Mouse (Mus musculus): Measurements from ENCODE around the gene Rab13.

Rab13 gene

DNA sequence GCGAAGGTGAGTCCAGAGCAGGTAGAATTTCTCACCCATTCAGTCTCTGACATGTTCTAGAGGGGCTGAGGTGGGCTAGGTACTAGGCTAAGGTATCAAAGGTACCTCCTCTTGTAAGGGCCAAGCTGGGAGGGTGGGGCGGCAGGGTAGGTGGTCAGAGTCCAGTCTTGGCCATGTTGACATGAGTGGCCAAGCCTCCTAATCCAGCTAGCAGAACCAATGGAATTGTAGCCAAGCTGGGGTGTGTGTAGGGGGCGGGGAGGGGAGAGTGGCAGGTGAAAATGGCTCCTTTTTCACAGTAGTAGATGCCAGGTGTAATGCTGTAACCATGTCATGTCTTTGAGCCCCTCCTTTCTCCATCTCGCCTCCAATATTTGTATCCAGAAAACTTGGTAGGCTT is 45.0 kb downstream of the Rab13 start:
- DNase-seq (ENCODE audit: low read depth) = no peak

DNA sequence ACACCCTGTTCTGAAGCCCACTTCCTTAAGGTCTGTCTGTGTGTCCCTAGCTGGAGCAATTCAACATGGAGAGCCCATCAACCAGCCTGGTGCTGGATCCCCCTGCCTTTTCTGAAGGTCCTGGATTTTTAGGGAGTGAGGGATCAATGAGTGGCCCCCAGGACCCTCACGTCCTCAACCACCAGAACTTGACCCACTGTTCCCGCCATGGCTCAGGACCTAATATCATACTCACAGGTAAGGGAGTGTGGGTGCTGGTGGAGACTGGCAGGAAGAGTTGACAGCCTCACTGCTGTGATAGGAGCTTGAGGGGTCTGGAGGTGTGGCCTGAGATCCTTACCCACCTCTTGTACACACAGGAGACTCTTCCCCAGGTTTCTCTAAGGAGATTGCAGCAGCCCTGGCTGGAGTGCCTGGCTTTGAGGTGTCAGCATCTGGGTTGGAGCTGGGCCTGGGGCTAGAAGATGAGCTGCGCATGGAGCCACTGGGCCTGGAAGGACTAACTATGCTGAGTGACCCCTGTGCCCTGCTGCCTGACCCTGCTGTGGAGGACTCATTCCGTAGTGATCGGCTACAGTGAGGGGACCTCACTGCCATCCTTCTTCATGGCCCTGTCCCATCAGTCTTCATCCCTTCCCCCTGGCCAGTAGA is 49.8 kb downstream of the Rab13 start:
- DNase-seq (ENCODE audit: low read depth) = no peak

DNA sequence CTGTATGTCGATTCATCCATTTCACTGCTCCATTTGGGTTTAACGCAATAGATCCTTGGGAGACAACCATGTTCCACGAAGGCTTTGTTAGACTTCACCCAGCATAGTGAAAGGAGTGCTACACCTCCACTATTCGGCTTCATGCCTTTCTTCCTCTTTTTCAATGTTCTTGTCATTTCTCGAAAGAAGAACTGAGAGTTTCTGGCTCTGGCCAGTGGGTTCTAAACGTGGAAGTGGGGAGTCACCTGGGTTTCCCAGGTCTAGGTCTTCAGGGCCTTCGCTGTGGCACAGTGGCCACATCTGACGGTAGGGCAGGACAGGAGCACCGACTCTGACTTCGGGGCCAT is 51.2 kb downstream of the Rab13 start:
- DNase-seq (ENCODE audit: low read depth) = no peak

DNA sequence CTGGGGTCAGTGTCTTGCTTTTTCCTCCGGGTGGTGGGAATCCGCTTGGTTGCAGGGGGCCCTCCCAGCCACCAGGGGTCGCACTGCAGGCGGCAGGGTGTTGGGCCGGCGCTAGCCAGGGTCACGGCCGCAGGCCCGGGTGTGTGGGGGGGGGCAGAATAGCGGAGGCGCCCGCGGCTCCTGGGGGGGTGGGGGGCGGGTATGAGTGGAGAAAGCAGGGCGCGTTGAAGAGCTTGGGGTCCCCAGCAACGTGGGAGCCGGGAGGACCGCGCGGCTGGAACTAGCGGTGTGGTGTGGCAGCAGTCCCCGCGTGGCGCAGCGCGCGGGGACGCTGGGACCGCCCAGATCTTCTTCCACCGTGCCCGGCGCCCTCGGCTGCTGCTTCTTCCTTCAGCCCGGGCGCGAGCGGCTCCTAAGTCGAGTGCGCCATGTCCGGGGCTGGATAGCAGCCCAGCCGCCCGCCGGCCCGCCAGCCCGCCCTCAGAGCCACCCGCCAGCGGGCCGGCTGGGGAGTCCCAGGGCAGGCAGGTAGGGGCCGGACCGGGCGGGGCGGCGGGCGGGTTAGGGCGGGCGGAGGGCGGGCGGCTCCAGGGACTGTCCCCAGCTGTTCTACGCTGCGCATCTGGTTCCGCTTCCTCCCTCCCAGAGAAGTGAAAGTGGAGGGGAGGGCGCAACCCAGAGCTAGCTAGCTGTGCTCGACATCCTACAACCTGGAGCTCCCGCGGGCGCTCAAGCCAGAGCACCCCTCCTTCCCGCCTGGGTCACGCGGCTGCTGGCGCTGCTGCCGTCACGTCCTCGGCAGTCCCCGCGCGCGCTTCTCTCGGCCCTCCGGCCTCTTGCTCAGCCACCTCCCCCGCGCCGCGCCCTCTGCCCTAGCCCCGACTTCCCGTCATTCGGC is 51.8 kb downstream of the Rab13 start, which contains the start of gene Dennd4b:
Gene Dennd4b (plus strand): TSS at position 152 of the 898 bp plus-strand sequence.
- DNase-seq (ENCODE audit: low read depth) = peak; percentile 93

DNA sequence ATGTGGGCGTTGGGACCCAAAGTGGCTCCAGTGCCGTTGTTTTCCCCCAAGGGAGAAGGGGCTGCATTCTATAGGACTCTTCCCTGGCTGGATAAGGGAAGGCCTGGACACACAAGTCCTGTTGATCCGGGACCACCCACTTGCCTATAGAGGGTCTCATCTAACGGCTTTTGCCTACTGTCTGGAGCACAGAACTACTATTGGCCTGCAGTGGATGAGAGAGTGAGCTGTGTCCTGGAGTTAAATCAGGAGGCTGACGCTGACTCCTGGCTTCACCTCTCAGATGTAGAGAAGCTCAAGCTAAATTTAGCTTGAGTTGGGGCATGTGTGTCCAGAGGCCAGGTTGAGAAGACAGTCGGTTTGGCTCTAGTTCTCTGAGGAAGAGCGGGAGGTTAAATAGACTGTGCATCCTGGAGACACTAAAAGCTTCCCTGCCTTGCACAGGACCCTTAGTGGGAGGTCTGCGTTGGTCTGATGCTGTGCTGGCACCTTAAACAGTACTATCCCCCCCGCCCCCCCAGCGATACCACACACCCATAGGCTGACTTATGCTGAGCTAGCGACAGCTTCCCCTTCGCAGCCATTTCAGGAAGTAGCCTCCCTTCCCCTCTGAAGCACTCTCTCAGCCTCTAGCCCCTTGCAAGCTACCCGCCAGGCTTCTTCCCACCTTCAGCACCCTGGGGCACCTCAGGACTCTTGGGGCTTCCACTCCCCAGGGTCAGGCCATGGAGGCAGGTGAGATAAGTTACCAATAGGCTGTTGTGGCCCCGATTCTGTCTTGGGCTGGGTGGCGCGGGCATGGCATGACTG is 52.6 kb downstream of the Rab13 start:
- DNase-seq (ENCODE audit: low read depth) = peak; percentile 87

DNA sequence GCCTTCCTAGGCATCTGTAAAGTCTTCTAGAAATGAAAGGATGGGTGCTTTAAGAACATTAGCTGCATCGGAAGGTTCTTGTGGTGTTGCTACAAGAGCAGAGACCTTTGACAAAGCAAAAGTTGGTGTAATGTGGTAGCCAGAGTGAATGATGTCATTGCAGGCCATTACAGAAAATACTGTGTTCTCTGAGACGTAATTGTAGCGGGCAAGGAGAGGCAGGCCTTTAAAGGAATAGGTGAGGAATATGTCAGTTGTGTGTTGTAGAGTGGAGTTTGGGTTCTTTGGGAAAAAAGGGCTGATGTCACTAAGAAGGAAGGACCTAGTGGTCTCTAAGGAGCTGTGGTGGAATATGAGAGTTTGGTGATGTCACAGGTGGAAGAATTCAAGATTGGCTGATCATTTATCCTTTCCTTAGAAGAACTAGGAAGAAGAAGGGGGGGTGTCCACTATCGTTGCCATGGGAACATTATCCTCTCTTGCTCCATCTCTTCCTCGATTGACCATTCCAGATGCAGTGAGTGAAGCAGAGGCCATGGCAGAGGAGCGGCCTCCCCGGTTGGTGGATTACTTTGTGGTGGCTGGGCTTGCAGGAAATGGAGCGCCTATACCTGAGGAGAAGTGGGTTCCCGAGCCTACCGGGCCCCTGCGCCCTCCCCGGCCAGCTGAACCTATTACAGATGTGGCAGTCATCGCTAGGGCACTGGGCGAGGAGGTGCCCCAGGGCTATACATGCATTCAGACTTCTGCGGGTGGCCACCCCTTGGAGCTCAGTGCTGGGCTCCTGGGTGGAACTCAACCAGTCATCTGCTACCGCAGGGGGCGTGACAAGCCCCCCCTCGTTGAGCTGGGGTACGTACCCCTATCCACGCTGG is 53.6 kb downstream of the Rab13 start:
- DNase-seq (ENCODE audit: low read depth) = peak; percentile 44

DNA sequence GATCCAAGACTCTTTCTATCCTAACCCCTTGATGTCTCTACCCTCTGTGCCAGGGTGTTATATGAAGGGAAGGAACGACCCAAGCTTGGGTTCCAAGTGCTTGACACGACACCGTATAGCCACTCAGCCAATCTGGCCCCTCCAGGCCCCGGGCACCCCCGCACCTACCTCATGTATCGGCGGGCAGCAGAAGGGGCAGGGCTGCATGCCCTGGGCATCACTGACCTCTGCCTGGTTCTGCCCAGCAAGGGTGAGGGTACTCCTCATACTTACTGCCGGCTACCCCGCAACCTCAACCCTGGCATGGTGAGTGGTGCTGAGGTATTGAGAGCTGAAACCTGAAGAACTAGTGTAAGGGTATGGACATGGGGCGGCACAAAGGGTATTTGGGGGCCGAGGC is 54.7 kb downstream of the Rab13 start:
- DNase-seq (ENCODE audit: low read depth) = no peak

DNA sequence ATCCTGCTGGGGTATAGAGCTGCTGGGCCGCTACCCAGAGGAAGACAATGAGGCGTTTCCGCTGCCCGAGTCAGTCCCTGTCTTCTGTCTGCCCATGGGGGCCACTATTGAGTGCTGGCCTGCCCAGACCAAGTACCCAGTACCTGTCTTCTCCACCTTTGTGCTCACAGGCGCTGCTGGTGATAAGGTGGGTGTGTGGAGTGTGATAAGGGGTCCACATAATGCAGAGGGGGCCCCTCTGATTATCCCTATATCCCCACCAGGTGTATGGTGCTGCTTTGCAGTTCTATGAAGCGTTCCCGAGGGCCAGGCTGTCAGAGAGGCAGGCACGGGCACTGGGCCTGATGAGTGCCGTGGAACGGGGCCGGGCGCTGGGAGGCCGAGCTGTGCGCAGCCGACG is 55.5 kb downstream of the Rab13 start:
- DNase-seq (ENCODE audit: low read depth) = no peak

DNA sequence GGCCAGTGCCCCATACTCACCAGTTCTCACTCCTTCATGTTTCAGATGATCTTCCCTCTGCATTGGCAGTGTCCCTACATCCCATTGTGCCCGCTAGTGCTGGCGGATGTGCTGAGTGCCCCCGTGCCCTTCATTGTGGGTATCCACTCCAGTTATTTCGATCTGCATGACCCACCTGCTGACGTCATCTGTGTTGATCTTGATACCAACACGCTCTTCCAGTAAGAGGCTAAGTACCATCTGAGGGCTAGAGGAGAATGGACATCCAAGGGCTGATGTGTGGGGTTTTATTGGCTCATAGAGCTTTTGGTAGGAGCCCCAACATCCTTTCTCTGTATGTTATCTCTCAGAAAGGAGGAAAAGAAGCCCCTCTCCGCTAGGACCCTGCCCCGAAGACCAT is 57.3 kb downstream of the Rab13 start:
- DNase-seq (ENCODE audit: low read depth) = no peak

DNA sequence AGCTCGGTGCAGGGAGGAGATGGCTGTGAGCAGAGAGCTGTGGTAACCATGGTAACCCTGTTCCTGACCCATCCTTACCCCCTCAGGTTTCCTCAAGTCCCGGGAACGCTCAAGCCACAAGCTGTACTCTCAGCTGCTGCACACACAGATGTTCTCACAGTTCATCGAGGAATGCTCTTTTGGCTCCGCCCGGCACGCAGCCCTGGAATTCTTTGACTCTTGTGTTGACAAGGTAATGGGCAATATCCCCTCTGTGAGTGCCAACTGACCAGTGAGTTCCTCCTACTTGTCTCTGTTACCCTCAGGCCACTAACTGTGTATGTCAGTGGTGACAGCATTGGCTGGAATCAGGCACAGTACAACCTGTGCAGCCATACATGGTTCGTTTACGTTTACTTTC is 58.7 kb downstream of the Rab13 start:
- no peak for DNase-seq (ENCODE audit: low read depth)

DNA sequence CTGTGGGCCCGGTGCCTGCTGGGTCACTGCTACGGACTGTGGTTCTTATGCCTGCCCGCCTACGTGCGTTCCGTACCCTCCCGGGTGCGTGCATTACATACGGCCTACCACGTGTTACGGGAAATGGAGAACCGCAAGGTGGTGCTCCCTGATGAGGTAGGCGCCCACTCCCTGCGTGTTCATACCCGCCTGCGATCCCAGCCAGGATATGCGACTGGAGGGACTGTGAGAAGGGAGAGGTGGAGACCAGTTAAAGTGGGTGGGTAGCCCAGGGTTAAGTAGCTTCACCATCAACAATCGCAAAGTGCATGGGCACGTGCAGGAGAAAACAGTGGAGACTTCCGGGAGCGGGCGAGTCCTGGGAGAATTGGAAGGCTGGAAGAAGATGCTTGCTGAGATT is 60.4 kb downstream of the Rab13 start:
- DNase-seq (ENCODE audit: low read depth) = no peak

DNA sequence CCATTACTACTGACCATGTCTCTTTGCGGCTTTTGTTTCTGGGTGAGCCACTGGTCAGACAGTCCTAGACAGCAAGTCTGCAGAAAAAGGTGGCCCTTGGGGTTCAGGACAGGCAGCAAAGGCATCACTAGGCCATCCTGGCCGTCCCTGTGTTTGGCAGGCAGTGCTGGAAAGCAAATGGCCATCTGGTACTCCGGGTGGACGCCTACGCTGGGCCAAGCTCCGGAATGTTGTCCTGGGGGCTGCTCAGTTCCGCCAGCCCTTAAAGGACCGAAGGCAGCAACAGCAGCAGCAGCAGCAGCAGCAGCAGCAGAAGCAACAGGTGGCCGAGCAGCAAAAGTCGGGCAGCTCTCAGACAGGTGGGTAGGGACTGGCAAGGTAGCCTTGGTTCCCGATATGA is 61.8 kb downstream of the Rab13 start:
- no peak for DNase-seq (ENCODE audit: low read depth)
